Mouse (Mus musculus) layer of hippocampus, postnatal 25 days (tissue): ENCODE measurements around the gene Rwdd2b. TPM values are rescaled to one million over a fixed set of nuclear protein-coding genes. Genes with fewer than 3 reads are reported as not detected.

Experiments used
- DNase-seq, 2 experiments: peaks; one replicate each; pipeline ENCODE4 v3.0.0; 2022; ENCODE audit warnings: mixed read lengths in 2 of 2, low spot score in 1 of 2; ENCODE audit errors: extremely low spot score in 1 of 2
- total RNA-seq, 2 experiments: library from RNA; stranded (reverse); gene quantifications; 2 replicates each; pipeline ENCODE4 v1.2.3; 2021

The Rwdd2b gene
- total RNA-seq = 10 to 100 TPM; 10.6 to 11.7 TPM

DNA sequence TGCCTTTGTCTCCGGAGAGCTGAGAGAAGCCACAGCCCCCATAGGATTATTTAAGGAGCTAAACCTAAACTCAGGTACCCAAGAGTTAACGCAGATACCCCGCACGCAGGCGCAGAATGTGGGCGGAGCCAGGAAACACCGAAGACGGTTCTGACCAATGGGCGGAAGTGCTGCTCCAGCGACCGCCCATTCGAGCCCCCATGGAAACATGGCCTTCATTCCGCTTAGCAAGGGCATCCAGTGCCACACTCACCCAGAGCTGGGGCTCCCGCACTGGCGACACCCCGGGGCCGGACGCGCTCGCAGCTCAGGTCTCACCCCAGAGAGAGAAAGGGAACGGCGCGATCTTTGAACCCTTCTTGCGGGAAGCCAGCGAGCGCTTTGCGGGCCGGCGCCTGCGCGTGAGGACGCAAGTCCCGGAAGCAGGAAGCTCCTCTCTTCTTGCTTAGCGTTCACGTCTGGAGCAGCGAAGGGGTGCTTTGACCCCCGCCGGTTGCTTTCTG is at the start of gene Rwdd2b:
TSS of gene Rwdd2b (minus strand) at position 390 of the 503 bp plus-strand sequence.
- DNase-seq = peak; percentile 84 to 93

DNA sequence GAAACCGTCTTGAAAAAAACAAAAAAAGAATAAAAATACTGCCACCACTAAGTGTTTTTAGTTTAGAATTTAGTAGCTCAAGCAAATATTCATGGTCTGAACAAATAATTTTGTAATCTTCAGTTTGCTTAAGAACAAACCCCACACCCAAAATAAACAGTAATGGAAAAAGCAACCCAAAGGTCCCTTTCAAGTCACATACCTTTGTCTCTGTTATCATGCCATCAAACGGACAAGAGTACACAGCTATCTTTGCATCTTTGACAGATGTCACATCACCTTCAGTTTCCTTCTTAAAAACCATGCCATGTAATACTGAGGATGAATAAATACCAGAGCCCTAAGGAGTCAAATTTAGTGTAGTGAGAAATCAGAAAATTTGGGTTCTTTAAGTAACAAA is 48.2 kb upstream of the Rwdd2b start:
- no peak for DNase-seq

DNA sequence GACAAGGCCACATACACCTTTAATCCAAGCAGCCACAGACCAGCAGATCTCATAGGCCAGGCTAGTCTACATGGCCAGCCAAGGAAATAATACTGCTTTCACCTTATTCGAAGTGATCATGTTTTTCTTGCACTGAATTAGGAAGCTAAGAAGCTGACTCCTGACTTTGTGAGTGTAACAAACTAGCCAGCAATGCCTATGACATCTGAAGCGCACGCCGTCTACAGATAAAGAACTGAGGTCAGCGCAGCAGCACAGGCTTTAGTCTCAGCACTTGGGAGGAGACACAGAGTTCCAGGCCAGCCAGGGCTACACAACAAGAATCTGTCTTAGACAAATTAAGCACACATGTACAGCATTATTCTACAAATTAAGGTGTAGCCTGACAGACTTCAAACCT is 46.4 kb upstream of the Rwdd2b start:
- DNase-seq = no peak

DNA sequence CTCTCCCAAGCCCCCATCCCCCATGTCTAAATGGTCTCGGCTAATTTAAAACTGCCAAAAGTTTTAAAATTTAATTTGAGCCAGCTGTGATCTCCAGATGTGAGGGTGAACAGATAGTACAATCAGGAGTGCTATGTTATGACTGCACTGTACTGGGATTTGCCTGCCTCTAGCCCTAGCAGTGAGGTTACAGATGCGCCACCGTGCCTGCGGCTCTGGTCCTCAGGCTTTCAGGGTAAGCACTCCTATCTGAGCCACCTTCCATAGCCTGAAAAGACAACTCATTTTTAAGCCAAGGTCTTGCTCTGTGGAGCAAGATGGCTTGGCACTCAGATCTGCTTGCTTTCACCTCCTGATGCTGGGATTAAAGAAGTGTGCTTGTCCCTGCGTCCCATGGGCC is 44.0 kb upstream of the Rwdd2b start:
- no peak for DNase-seq

DNA sequence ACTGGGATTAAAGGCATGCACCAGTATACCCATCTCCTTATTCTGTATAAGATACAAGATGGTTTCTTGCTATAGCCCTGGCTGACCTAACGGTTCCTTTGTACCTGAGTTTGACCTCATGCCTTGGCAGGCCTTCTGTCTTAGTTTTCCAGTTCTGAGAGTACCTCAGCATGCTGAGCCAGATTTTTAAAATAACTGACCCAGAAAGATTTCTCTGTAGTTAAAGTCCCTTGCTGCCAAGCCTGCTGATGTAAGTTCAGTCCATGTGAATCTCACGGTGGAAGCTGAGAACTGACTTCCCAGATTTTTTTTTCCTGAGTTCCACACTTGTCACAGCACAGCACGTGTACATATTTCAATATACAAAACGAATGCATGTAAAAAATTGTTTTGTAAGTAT is 30.2 kb upstream of the Rwdd2b start:
- DNase-seq = no peak

DNA sequence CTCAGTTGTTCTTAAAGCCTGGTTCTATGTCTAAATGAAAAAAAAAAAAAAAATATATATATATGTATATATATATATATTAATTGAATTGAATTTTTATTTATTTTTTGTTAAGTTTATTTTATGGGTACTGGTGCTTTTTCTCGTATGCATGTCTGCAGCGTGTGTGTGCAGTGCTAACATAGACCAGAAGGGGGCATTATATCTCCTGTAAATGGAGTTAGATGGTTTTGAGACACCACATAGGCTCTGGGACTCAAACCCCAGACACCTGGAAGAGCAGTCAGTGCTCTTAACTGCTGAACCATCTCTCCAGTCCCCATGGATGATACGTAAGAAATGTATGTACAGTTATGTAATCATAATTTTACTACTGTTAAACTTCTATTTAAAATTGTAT is 18.4 kb upstream of the Rwdd2b start:
- no peak for DNase-seq

DNA sequence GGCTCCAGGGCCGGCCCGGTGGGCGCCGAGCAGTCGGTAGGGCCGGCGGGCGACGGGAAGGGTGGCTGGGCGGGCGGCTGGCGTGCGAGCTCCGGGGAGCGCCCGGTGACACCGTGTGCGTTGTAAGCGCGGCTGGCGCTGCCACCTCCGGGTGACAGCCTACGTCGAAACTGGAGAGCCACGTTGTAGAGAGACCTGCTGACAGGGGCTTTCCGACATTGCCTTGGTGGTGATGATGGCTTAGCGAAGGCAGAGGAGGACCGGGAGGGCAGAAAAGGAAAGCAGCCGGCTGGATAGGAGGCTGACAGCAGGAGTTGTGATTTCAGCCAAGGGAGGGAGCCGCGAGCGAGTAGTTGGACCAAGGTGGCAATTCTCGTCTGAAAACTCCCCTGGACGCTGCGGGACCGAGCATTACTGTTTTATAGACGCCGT is 14.8 kb upstream of the Rwdd2b start:
- DNase-seq = peak in 1 of 2 experiments; percentile 20

DNA sequence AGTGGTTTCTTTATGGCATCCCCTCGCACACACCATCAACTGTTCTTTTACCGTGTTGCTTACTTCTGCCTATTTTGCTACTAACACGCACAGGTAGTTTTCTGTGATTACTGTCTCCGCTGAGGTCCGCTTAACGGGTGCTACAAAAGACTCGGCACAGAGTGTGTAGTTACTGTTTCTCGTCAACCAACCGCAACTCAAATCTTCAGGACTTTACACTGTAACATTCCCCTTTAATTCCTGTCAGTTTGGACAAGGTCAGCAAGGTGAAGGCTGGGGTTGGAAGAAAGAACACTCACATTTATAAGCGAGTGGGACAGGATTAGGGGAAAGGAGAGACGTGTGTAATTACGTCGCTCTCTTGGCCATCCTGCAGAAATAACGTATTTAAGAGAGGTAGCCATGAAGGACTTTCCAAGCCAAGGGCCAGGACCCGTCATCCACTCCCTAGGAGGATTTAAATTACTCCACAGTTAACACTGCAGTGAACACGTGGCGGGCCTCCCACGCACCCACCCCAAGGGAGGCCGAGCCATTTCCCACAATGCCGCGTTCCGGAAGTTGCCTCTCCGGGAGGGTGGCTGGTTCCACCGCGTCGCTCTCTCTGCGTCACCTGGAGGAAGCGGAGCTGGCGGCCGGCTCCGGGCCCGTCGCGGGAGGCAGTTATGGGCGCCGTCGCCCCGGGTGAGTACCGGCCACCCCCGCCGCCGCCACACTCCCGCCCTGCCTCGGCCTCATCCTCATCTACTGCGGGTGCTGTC is 14.2 kb upstream of the Rwdd2b start, which contains the start of gene Usp16:
TSS of gene Usp16 (plus strand) at position 285 of the 761 bp plus-strand sequence.
- DNase-seq = peak; percentile 90 to 97

DNA sequence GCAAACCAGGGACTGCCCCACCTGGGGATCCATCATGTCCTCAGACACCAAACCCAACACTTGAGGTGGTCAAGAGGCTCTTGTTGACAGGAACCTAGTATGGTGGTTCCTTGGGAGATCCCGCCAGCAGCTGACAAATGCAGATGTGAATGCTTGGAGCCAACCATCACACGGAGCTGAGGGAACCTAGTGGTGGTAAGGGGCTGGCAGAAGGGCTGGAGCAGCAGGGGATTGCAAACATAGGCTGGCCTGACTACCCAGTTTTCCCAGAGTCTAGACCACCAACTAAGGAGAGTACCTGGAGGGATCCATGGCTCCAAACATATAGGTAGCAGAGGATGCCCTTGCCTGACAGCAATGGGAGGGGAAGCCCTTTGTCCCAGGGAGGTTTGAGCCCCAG is 12.9 kb upstream of the Rwdd2b start:
- DNase-seq = no peak

DNA sequence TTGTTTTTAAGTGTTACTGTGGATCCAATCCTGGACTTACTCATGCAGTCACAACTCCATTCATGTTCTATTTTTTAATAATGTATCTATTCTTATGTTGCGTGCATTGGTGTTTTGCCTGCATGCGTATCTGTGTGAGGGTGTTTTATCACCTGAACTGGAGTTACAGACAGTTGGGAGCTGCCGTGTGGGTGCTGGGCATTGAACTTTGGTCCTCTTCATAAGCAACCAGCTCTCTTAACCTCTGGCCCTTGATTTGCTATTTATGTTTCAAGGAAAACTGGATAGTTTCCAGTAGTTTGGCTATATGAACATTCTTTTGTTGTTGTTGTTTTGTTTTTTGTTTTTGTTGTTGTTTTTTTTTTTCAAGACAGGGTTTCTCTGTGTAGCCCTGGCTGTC is 5.2 kb upstream of the Rwdd2b start:
- DNase-seq = no peak

DNA sequence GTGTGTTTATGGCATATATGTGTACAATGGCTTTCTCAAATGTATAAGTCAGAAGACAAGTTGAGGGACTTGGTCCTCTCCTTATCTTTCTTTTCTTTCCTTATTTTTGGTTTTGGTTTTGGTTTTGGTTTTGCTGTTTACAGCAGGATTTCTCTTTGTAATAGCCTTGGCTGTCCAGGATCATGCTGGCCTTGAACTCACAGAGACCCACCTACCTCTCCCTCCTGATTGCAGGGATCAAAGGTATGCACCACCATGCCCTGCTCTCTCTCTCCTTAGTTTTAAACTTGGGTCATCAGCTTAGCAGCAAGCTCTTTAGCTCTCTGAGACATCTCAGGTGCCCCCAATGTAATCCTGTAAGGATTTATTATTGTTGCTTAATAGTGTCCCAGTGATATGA is 4.7 kb upstream of the Rwdd2b start:
- no peak for DNase-seq

DNA sequence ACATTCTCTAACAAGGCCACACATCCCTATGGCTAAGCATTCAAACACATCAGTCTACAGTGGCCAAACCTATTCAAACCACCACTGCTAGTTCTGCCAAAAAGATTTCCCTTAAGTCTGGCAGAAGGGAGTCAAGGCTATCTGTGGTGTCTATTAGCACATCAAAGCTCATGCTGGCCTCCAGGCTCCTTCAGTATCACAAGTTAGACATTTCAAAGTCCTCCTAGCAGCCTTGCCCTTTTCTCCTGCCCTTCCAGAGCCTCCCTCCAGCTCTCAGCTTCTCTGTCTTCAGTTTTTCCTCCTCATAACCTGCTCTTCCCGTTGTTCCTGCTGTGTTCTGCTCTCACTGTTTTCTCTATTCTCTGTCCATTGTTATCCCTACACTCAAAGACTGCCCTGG is 3.7 kb upstream of the Rwdd2b start:
- DNase-seq = no peak

DNA sequence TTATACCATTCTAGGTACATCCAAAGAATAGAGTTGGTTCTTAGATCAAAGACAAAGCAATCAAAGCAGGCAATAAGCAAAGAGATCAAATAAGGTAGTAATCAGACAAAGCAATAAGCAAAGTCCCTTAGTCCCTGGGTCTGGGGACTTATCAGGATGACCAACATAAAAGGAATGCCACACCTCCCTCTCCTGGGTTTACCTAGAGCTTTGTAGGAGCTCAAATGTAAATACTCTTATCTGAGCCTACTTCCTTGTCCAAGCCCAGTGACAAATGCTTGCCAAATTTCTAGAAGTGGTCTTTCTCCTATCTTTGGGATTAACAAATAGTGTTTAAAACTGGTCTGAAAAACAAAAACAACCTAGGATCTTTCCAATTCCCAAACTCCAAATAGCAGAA is 2.9 kb upstream of the Rwdd2b start:
- no peak for DNase-seq

DNA sequence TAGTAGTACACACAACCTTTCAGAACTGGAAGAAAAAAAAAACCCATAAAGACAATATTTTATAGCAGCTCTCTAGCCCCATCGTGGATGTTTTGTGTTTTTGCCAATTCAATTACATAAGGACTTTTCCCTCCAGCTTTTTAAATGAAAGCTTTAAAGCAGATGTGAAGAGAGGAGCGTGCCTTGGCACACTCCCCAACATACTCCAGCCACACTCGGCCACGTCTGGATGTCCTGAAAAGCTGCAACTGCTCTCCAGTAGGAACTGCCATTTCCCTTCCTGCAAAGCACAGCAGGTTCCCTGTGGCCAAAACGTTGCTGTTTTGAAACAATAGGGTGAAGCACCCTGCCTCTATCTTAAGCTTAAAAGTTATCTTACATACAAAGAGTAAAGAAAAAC is 1.9 kb upstream of the Rwdd2b start:
- DNase-seq = no peak

DNA sequence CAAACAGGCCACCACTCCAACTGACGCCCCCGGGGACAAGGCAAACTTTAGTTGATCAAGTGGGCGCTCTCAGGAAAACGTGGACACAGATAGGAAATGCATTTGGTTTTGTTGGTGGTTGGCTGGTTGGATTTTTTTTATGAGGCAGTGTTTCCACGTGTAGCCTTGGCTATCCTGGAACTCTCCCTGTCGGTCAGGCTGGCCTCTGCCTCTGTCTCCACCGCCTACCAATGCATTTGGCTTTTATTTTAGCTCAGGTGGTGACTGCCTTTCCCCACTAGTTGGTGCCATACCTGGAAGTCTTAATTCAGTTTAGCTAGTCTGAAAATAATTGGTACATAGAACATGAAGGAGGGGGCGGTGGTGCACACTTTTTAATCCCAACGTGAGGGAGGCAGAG is 716 bp upstream of the Rwdd2b start:
- no peak for DNase-seq

DNA sequence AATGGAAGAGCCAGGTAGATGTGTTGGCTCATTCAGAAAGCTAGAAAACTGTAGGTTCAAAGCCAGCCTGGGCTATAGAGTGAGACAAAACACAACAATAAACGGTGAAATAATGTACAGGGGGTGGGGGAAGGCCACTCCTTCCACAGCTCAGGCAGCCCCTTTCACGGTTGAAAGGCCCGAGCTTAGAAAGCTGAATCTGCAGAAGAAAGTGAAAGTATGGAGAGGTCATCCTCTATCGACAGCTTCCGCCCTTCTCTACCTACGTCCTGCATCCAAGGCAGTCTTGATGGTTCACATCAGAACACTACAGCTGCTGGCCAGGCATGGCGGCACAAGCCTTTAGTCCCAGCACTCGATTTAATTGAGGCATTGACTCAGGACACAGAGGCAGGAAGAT is 1.7 kb downstream of the Rwdd2b start:
- no peak for DNase-seq

DNA sequence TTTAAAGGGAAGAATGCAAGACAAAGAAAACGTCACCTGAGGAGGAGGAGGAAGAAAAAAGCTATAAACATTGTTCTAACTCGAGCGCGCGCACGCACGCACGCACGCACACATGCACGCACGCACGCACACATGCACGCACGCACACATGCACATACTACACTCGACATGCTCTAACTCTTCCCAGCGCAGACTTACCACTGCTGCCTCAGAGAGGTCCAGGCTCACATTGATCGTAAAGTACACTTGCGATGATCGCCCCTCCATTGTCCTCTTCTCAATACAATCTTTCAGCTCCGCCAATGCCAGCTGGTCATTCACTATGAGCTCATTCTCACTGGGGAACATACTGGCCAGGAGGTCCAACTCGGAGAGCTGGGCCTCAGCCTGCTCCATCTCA is 3.3 kb downstream of the Rwdd2b start:
- DNase-seq = no peak

DNA sequence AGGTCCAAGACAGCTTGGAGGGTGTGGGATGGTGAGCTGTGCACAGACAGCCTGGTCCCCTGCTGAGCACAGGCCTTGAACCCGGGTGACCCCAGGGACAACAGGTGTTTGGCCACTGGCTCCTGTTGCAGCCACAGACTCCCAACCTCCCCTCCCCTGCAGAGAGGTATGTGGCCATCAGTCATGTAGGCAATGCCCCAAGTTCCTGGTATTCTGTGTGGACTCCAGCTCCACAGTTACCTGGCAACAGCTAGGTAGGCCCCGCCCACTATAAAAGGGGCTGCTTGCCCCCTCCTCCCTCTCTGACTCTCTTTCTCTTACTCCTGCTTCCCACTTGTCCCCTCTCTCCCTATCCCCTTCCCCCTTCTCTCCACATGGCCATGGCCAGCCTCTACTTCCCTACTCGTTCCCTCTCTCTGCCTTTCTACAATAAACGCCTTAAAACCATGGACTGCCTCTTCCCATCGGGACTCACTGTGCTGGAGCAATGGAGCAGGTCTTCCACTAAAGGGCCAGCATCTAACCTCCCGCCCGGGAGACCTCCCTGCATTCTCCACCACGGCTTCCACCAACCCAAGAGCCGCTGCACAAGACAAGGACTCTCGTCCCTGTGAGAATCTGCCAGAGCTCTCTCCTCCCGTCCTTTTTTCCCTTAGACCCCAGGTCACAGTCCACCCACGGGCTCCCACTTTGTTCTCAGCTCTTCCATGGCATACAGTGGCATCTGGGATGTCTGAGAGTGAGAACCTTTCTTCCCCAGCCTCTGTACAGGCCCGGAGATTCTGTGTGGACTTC is 4.8 kb downstream of the Rwdd2b start:
- DNase-seq = no peak

DNA sequence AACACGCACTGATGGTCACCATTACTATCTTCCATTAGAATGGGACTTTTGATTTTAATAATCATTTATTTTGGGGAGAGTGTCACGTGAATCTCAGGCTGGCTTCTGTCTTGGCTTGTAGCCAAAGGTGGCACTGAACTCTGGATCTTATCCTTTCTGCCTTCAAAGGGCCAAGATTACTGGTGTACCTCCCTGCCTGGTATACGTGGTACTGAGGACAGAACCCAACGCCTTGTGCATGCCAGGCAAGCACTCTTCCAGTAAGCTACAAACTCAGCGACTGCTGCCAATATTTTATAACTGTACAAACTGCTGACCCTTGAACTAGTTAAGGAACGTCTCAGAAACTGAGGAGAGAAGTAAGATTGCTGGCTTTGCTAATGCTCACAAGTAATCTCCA is 5.4 kb downstream of the Rwdd2b start:
- no peak for DNase-seq

DNA sequence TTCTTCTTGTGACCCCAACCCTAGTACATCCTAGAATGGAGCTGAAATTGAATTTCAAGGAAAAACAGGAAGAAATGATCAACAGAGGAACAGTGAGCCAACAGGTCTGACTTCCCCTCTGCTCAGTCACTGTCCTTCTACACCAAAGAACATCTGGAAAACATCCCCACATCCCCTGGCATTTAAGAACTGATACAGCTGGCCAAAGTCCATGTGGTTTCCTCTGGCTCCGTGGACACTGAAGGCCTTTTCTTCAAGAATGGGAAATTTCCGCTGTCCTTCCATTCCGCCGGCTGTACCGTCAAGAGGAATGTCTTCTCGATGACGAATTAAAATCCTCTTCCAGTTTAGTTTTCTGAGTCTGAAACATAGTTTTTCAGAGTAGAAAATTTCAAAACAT is 6.1 kb downstream of the Rwdd2b start:
- DNase-seq = no peak

DNA sequence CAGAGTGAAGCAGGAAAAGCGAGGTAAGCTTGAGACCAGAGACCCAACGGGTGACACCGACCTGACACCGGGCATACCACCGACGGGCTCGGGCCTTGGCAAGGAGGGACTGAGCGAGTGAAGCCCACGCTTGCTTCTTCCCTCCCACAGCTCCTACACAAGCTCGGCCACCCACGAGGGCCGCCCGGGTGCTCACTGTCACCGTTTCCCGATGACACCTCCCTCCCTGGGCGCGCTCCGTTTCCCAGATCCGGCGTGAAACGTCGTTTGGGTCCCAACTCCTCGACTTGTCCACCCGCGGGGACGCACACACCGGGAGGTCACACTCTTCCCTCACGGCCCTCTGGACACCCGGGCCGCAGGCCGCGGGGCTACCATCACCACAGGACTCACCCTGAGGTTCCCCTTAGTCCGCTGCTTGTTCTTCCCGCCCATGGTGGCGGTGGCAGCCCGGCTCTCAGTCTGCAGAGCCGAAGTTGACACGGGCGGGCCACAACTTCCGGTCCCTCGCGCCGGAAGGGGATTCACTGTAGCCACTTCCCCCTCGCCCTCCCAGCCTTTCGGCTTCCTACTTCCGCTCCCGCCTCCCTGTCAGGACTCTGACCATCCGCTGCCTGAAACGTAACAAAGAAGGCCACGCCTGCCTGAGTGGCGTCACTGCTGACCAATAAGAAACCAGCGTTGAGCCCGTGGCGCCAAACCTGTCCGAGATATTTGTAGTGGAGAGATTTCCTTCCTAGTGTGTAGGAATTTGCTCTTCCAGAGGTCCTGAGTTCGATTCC is 8.1 kb downstream of the Rwdd2b start, which contains the start of gene Ltn1:
TSS of gene Ltn1 (minus strand) at position 580 of the 782 bp plus-strand sequence.
- peak; percentile 88 to 97 for DNase-seq
